Mouse (Mus musculus) heart, postnatal 0 days (tissue): ENCODE results near the gene Spag9. TPM values are rescaled to one million over a fixed set of nuclear protein-coding genes. Genes with fewer than 3 reads are reported as not detected.

ENCODE experiments used
- ATAC-seq: fragments of 200-750 bp; cut with Nextera tagmentation; 2 replicates; pipeline ENCODE4 v1.8.0; 2017; ENCODE audit warnings: low read depth, moderate number of reproducible peaks, moderate library complexity; ENCODE audit not compliant: insufficient read depth
- DNase-seq: peaks from one replicate; pipeline ENCODE4 v3.0.0-alpha.2; 2016; ENCODE audit warnings: low spot score
- H3K27ac ChIP-seq: fragments of 300-500 bp; sonication (generic); 2 replicates; pipeline ENCODE4 v1.5.1; 2014; ENCODE audit warnings: low read depth, mild to moderate bottlenecking
- H3K27me3 ChIP-seq: fragments of 300-500 bp; sonication (generic); 2 replicates; pipeline ENCODE4 v1.6.1; 2014; ENCODE audit warnings: low read length, mixed read lengths; ENCODE audit not compliant: control insufficient read depth, insufficient read depth
- H3K36me3 ChIP-seq: fragments of 300-500 bp; sonication (generic); replicated peaks from 2 replicates; pipeline ENCODE4 v1.6.1; 2014; ENCODE audit warnings: low read length, mixed read lengths; ENCODE audit not compliant: control insufficient read depth, insufficient read depth
- H3K4me1 ChIP-seq: fragments of 300-500 bp; sonication (generic); 2 replicates; pipeline ENCODE4 v1.6.1; 2014; ENCODE audit warnings: antibody characterized with exemption; ENCODE audit not compliant: control insufficient read depth, insufficient read depth
- H3K4me2 ChIP-seq: fragments of 300-500 bp; sonication (generic); 2 replicates; pipeline ENCODE4 v1.6.1; 2014; ENCODE audit warnings: low read depth, mild to moderate bottlenecking, low read length, moderate library complexity
- H3K4me3 ChIP-seq: fragments of 300-500 bp; sonication (generic); 2 replicates; pipeline ENCODE4 v1.5.1; 2014; ENCODE audit warnings: low read depth, low read length
- H3K9ac ChIP-seq: fragments of 300-500 bp; sonication (generic); replicated peaks from 2 replicates; pipeline ENCODE4 v1.6.1; 2014; ENCODE audit warnings: low read depth, low read length, mixed read lengths
- H3K9me3 ChIP-seq: fragments of 300-500 bp; sonication (generic); replicated peaks from 2 replicates; pipeline ENCODE4 v1.6.1; 2016; ENCODE audit warnings: low read length; ENCODE audit not compliant: control insufficient read depth
- CTCF ChIP-seq: IDR thresholded peaks from 2 replicates; pipeline ENCODE4 v1.5.1; 2016; ENCODE audit warnings: antibody characterized with exemption, control low read depth, low read depth
- EP300 ChIP-seq: IDR thresholded peaks from 2 replicates; pipeline ENCODE4 v1.6.1; 2016; ENCODE audit warnings: antibody characterized with exemption, low read depth
- WGBS: fragments of 180-500 bp; shearing (Covaris S2); extraction: QIAGEN DNeasy Blood & Tissue Kit; methylation state at CpG from one replicate; pipeline ENCODE4 v1.1.7; 2014; 5-methylcytosine and 5-hydroxymethylcytosine counted together
- polyA plus RNA-seq: library from polyadenylated mRNA; unstranded; fragments of >200 nt; fragmentation: Nextera tagmentation; extraction: Ambion mirVana; gene quantifications from 2 replicates; pipeline ENCODE4 v1.2.1, GENCODE M21; 2015
- total RNA-seq: library from RNA; depleted of rRNA; stranded (reverse); fragments of >200 nt; gene quantifications from 2 replicates; pipeline ENCODE4 v1.2.3, GENCODE M21; 2014; ENCODE audit warnings: low replicate concordance

Spag9 gene
- total and polyA plus RNA-seq, 2 experiments from 2014 or later = 40.0 to 47.8 TPM

DNA sequence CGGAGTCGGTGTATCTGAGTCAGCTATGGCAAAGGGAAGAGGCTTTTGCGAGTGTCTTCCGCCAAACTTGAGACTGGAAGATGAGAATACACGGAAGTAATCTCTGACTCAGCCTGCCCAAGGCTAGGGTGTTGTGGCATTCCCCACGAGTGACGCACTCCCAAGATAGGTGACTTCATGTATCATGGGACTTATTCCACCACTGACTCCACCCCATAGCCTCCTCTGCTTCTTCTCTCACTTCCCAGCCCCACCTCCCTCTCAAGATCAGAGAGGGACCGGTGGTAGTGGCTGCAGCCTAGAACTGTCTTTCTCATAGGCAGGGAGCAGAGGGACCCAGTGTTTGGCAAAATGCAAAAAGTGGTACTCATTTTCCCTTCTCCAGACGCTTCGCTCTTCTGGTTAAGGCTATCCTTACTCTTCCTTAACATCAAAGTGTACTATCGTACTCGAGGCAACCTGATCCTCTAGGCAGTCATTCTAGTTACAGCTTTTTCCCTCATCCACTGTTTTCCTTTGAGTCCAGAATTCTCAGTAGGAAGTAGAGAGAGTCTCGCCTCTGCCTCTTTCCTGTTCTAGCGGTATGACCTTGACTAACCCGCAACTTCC is 676 bp upstream of the Spag9 start:
- H3K9ac ChIP-seq = peak overlapping the region; percentile 96
- 3% methylated on average over 15 of the region's 15 CpGs for WGBS
- ATAC-seq = peak; percentile 83
- peak overlapping the region; percentile 96 for H3K27ac ChIP-seq
- peak overlapping the region; percentile 86 for H3K4me3 ChIP-seq
- peak; percentile 97 for DNase-seq
- peak overlapping the region; percentile 78 for H3K4me2 ChIP-seq
- H3K27me3 ChIP-seq = no peaks in the 10 kb centered on the region
- H3K4me1 ChIP-seq = peaks cover 8% of the 10 kb centered on the region
- H3K36me3 ChIP-seq = no peaks in the 10 kb centered on the region
- no peak for TF ChIP-seq CTCF
- TF ChIP-seq EP300 = no peak
- H3K9me3 ChIP-seq = no peaks in the 10 kb centered on the region

DNA sequence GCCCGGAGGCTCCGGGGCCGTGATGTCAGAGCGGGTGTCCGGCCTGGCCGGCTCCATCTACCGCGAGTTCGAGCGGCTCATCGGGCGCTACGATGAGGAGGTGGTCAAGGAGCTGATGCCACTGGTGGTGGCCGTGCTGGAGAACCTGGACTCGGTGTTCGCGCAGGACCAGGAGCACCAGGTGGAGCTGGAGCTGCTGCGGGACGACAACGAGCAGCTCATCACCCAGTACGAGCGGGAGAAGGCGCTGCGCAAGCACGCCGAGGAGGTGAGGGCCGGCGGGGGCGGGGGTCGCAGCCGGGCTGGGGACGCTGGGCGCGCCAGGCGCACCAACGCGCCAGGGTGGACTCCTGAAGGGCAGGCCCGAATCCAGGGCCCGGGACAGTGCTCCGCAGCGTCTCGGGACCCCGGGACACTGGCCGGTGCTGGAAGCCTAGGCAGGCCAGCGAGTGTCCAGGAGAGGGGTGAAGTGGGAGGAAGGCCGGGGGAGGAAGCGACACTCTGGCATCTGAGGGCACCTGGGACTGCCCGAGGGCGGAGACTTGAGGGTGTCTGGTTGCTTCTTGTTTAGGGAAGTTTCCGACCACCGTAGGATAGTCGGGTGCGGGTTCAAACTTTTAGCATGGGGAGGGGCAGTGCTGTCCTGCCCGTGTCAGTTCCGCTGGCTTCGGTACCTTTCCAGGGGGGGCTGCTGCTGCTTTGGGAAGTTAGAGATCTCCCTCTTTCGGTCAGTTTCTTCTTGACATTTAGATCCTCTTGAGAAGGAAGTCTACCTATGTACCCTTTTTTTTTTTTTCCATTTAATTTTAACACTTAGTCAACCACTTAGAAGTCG is 632 bp downstream of the Spag9 start:
- Histone ChIP-seq H3K27ac (peak overlapping the region; percentile 96), H3K9me3 (no peaks in the 10 kb centered on the region), H3K4me1 (peaks cover 8% of the 10 kb centered on the region), H3K36me3 (no peaks in the 10 kb centered on the region), H3K27me3 (no peaks in the 10 kb centered on the region), H3K4me2 (peak overlapping the region; percentile 86), H3K4me3 (peak overlapping the region; percentile 86), H3K9ac (peak overlapping the region; percentile 96)
- under 1% methylated on average over 58 of the region's 58 CpGs for WGBS
- TF ChIP-seq EP300 (no peak), CTCF (peak; percentile 16; the same call in 1 of the 2 replicates)
- DNase-seq = peak; percentile 57
- peak; percentile 9 for ATAC-seq

DNA sequence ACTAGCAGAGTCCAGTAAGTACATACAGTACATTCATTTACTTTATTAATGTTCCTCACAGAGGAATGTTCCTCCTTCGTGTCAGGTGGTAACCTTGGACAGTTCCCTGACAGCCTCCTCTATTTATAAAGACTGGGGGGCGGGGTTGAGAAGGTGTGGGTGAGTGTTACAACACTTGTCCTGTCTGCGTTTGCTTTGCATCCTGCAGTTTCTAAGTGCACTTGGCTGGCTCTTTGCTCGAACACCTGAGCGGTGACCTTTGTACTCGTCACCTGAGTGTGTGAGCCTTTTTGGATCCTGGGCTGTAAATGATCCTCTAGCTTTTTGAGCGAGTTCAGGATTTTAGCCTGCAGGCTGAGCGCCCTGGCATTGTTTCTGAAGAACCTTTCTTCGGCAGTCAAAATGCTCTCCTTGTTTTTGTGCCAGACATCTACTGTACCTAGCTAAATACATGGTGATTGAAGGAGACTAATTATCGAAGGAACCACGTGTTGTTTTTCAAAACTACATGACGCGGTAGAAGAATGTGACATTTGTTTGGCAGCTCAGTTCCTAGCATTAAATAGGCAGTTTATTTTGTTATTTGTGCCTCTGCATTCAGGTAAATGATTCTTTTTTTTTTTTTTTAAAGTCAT is 1.4 kb downstream of the Spag9 start:
- WGBS = 26% methylated on average over 13 of the region's 13 CpGs
- Histone ChIP-seq H3K4me2 (peak overlapping the region; percentile 86), H3K4me3 (peak overlapping the region; percentile 86), H3K9me3 (no peaks in the 10 kb centered on the region), H3K27me3 (no peaks in the 10 kb centered on the region), H3K36me3 (no peaks in the 10 kb centered on the region), H3K4me1 (peaks cover 8% of the 10 kb centered on the region), H3K27ac (peak overlapping the region; percentile 96; the same call in 1 of the 2 replicates), H3K9ac (peak overlapping the region; percentile 96)
- DNase-seq (peak; percentile 50), ATAC-seq (no peak)
- TF ChIP-seq CTCF = no peak

DNA sequence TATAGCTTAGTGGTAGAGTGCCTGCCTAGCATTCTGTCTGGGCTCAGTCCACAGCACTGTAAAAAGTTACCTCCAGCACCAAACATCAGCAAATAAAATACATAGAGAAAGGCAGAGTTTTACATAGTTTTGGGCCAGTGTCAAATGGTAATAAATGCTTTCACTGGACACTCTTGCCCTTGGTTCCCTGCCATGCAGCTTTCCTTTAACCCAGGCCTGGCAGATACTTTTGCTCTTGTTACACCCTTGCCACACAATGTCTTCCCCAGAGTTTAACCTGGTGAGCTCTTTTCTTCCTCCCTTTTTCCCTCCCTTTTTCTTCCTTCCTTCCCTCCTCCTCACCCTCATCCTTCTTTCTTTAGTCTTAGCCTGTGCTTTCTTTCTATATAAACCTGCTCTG is 3.4 kb downstream of the Spag9 start:
- DNase-seq (no peak), ATAC-seq (no peak)
- Histone ChIP-seq H3K9ac (no peak overlapping the region), H3K36me3 (no peaks in the 10 kb centered on the region), H3K27ac (no peak overlapping the region), H3K4me2 (no peak overlapping the region), H3K4me1 (peaks cover 7% of the 10 kb centered on the region), H3K27me3 (no peaks in the 10 kb centered on the region), H3K9me3 (no peaks in the 10 kb centered on the region), H3K4me3 (no peak overlapping the region)
- no peak for TF ChIP-seq CTCF
- TF ChIP-seq EP300 = no peak

DNA sequence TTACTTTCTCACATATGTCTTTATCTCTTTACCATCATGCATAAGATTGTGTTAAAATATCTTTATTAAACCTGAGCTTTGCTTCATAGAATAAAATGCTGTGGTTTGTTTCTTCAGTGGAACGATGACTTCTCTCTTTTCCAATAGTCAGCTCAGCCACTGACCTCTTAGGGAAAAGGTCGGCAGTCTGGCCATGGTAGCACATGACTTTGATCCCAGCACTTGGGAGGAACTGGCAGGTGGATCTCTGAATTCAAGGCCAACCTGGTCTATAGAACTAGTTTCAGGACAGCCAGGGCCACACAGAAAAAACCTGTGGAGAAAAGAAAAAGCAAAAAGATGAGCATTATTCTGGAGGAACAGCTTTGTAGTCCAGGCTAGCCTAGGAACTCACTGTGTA is 7.5 kb downstream of the Spag9 start:
- TF ChIP-seq CTCF = no peak
- no peak for TF ChIP-seq EP300
- Histone ChIP-seq H3K9me3 (no peaks in the 10 kb centered on the region), H3K9ac (no peak overlapping the region), H3K27me3 (no peaks in the 10 kb centered on the region), H3K27ac (no peak overlapping the region), H3K36me3 (no peaks in the 10 kb centered on the region), H3K4me3 (no peak overlapping the region), H3K4me1 (no peaks in the 10 kb centered on the region), H3K4me2 (no peak overlapping the region)
- no peak for DNase-seq
- ATAC-seq = no peak
- 93% methylated on average over 2 of the region's 2 CpGs for WGBS
